Mouse (Mus musculus) hindbrain, embryonic 15.5 days (tissue): Measurements from ENCODE around the gene Scamp5. TPM values are rescaled to one million over a fixed set of nuclear protein-coding genes. Genes with fewer than 3 reads are reported as not detected.
"Not testable (repeated sequence)": the region's sequence is repeated elsewhere in the genome, so short reads cannot be mapped to it uniquely, and the experiment has no call there.

Experiments used
- ATAC-seq: fragments of 200-750 bp; cut with Nextera tagmentation; 2 replicates; pipeline ENCODE4 v1.8.0; 2017; ENCODE audit warnings: low read depth, moderate number of reproducible peaks, moderate TSS enrichment; ENCODE audit not compliant: low FRiP score
- H3K27ac ChIP-seq: fragments of 300-500 bp; sonication (generic); replicated peaks from 2 replicates; pipeline ENCODE4 v1.5.1; 2015; ENCODE audit warnings: mild to moderate bottlenecking, inconsistent platforms
- H3K27me3 ChIP-seq: fragments of 300-500 bp; sonication (generic); 2 replicates; pipeline ENCODE4 v1.6.1; 2015; ENCODE audit warnings: control low read depth, inconsistent platforms
- H3K36me3 ChIP-seq: fragments of 300-500 bp; sonication (generic); 2 replicates; pipeline ENCODE4 v1.6.1; 2015; ENCODE audit warnings: control low read depth, inconsistent platforms
- H3K4me1 ChIP-seq: fragments of 300-500 bp; sonication (generic); replicated peaks from 2 replicates; pipeline ENCODE4 v1.6.1; 2015; ENCODE audit warnings: control low read depth, inconsistent platforms
- H3K4me2 ChIP-seq: fragments of 300-500 bp; sonication (generic); 2 replicates; pipeline ENCODE4 v1.6.1; 2015; ENCODE audit warnings: moderate library complexity, mild to moderate bottlenecking, inconsistent platforms
- H3K4me3 ChIP-seq: fragments of 300-500 bp; sonication (generic); 2 replicates; pipeline ENCODE4 v1.5.1; 2015; ENCODE audit warnings: mild to moderate bottlenecking, inconsistent platforms
- H3K9ac ChIP-seq: fragments of 300-500 bp; sonication (generic); 2 replicates; pipeline ENCODE4 v1.6.1; 2015; ENCODE audit warnings: inconsistent platforms
- H3K9me3 ChIP-seq: fragments of 300-500 bp; sonication (generic); 2 replicates; pipeline ENCODE4 v1.6.1; 2016; ENCODE audit warnings: control low read depth, inconsistent platforms
- WGBS: fragments of 180-500 bp; shearing (Covaris S2); methylation state at CpG from one replicate; pipeline ENCODE4 v1.1.7; 2015; 5-methylcytosine and 5-hydroxymethylcytosine counted together
- polyA plus RNA-seq: library from polyadenylated mRNA; unstranded; fragments of >200 nt; fragmentation: Nextera tagmentation; extraction: Ambion mirVana; gene quantifications from 2 replicates; pipeline ENCODE4 v1.2.1, GENCODE M21; 2015

Gene Scamp5
- polyA plus RNA-seq, 1 experiment from 2014 or later = 139 TPM

- Histone ChIP-seq H3K27me3 (no peaks in the 10 kb centered on the region), H3K9ac (no peak overlapping the region), H3K9me3 (no peaks in the 10 kb centered on the region), H3K36me3 (no peaks in the 10 kb centered on the region), H3K4me2 (no peak overlapping the region), H3K4me1 (peaks cover 4% of the 10 kb centered on the region), H3K4me3 (no peak overlapping the region), H3K27ac (no peak overlapping the region)
- ATAC-seq = no peak
- WGBS = 81% methylated on average over 4 of the region's 4 CpGs
Observed at GRCm38 (mm10) chr9:57427937-57428336, 39.9 kb downstream of the Scamp5 start.

- not testable (repeated sequence) for H3K9ac ChIP-seq
- 94% methylated on average over 4 of the region's 4 CpGs for WGBS
Observed at GRCm38 (mm10) chr9:57427123-57427522, 40.7 kb downstream of the Scamp5 start.

GRCm38 (mm10) chr9:57425116-57425515 lies 42.7 kb downstream of the Scamp5 start:
- Histone ChIP-seq H3K27me3 (no peaks in the 10 kb centered on the region), H3K4me1 (peaks cover 19% of the 10 kb centered on the region), H3K36me3 (no peaks in the 10 kb centered on the region), H3K9ac (no peak overlapping the region), H3K4me3 (no peak overlapping the region), H3K27ac (no peak overlapping the region), H3K9me3 (no peaks in the 10 kb centered on the region), H3K4me2 (no peak overlapping the region)
- ATAC-seq = no peak
- WGBS = 81% methylated on average over 3 of the region's 3 CpGs

More at GRCm38 (mm10) chr9:57427123-57427522, 40.7 kb downstream of the Scamp5 start:
- not testable (repeated sequence) for H3K4me1 ChIP-seq, ATAC-seq, H3K9me3 ChIP-seq, H3K36me3 ChIP-seq, H3K4me3 ChIP-seq, H3K4me2 ChIP-seq, H3K27ac ChIP-seq, H3K27me3 ChIP-seq

- no peak overlapping the region for H3K4me3 ChIP-seq
- no peak for ATAC-seq
Observed at GRCm38 (mm10) chr9:57424066-57424465, 43.8 kb downstream of the Scamp5 start.

GRCm38 (mm10) chr9:57421688-57422111 lies 46.2 kb downstream of the Scamp5 start:
- ATAC-seq = no peak
- Histone ChIP-seq H3K27me3 (no peaks in the 10 kb centered on the region), H3K36me3 (no peaks in the 10 kb centered on the region), H3K27ac (no peak overlapping the region), H3K4me1 (peaks cover 26% of the 10 kb centered on the region), H3K9ac (no peak overlapping the region), H3K4me3 (no peak overlapping the region), H3K4me2 (no peak overlapping the region), H3K9me3 (no peaks in the 10 kb centered on the region)
- WGBS = 64% methylated on average over 5 of the region's 5 CpGs

More at GRCm38 (mm10) chr9:57424066-57424465, 43.8 kb downstream of the Scamp5 start:
- WGBS = 77% methylated on average over 6 of the region's 6 CpGs
- H3K4me1 ChIP-seq = peaks cover 26% of the 10 kb centered on the region
- H3K27me3 ChIP-seq = no peaks in the 10 kb centered on the region
- no peak overlapping the region for H3K27ac ChIP-seq
- no peaks in the 10 kb centered on the region for H3K9me3 ChIP-seq
- H3K4me2 ChIP-seq = no peak overlapping the region
- no peak overlapping the region for H3K9ac ChIP-seq
- no peaks in the 10 kb centered on the region for H3K36me3 ChIP-seq

- no peak overlapping the region for H3K4me3 ChIP-seq
- H3K36me3 ChIP-seq = no peaks in the 10 kb centered on the region
- no peaks in the 10 kb centered on the region for H3K27me3 ChIP-seq
- no peak for ATAC-seq
- H3K9ac ChIP-seq = no peak overlapping the region
- 81% methylated on average over 9 of the region's 9 CpGs for WGBS
- peaks cover 26% of the 10 kb centered on the region for H3K4me1 ChIP-seq
- peak overlapping the region; percentile 71 for H3K27ac ChIP-seq
- H3K4me2 ChIP-seq = 0 out of 2 replicates have a peak overlapping the region, but pooled peaks have one; percentile 17
- H3K9me3 ChIP-seq = no peaks in the 10 kb centered on the region
Observed at GRCm38 (mm10) chr9:57421121-57421571, 46.7 kb downstream of the Scamp5 start.

GRCm38 (mm10) chr9:57420321-57421120 lies 47.3 kb downstream of the Scamp5 start:
- Histone ChIP-seq H3K4me1 (peaks cover 26% of the 10 kb centered on the region), H3K36me3 (no peaks in the 10 kb centered on the region), H3K9ac (no peak overlapping the region), H3K4me2 (peak overlapping the region; percentile 17; the same call in 1 of the 2 replicates), H3K4me3 (no peak overlapping the region), H3K9me3 (no peaks in the 10 kb centered on the region), H3K27ac (peak overlapping the region; percentile 71), H3K27me3 (no peaks in the 10 kb centered on the region)
- peak; percentile 91 for ATAC-seq
- WGBS = 52% methylated on average over 20 of the region's 20 CpGs

GRCm38 (mm10) chr9:57419521-57420267 lies 48.2 kb downstream of the Scamp5 start:
- 87% methylated on average over 16 of the region's 16 CpGs for WGBS
- no peak for ATAC-seq
- H3K9ac ChIP-seq = no peak overlapping the region

GRCm38 (mm10) chr9:57417341-57417740 lies 50.5 kb downstream of the Scamp5 start:
- no peaks in the 10 kb centered on the region for H3K27me3 ChIP-seq
- no peak overlapping the region for H3K4me2 ChIP-seq
- H3K4me1 ChIP-seq = peaks cover 26% of the 10 kb centered on the region
- no peak for ATAC-seq
- no peak overlapping the region for H3K27ac ChIP-seq
- no peaks in the 10 kb centered on the region for H3K36me3 ChIP-seq
- no peak overlapping the region for H3K4me3 ChIP-seq
- H3K9ac ChIP-seq = no peak overlapping the region
- no peaks in the 10 kb centered on the region for H3K9me3 ChIP-seq
- 87% methylated on average over 8 of the region's 8 CpGs for WGBS

More at GRCm38 (mm10) chr9:57419521-57420267, 48.2 kb downstream of the Scamp5 start:
- H3K4me3 ChIP-seq = no peak overlapping the region
- peak overlapping the region; percentile 71 for H3K27ac ChIP-seq
- H3K9me3 ChIP-seq = no peaks in the 10 kb centered on the region
- no peaks in the 10 kb centered on the region for H3K27me3 ChIP-seq
- no peaks in the 10 kb centered on the region for H3K36me3 ChIP-seq
- H3K4me1 ChIP-seq = peaks cover 26% of the 10 kb centered on the region
- H3K4me2 ChIP-seq = no peak overlapping the region

GRCm38 (mm10) chr9:57407120-57407905 lies 60.5 kb downstream of the Scamp5 start:
- no peaks in the 10 kb centered on the region for H3K36me3 ChIP-seq
- H3K4me3 ChIP-seq = no peak overlapping the region
- H3K9ac ChIP-seq = no peak overlapping the region
- 92% methylated on average over 9 of the region's 9 CpGs for WGBS
- no peak overlapping the region for H3K4me2 ChIP-seq
- no peaks in the 10 kb centered on the region for H3K27me3 ChIP-seq
- H3K4me1 ChIP-seq = no peaks in the 10 kb centered on the region
- no peaks in the 10 kb centered on the region for H3K9me3 ChIP-seq
- no peak for ATAC-seq
- no peak overlapping the region for H3K27ac ChIP-seq

GRCm38 (mm10) chr9:57406395-57406794 lies 61.5 kb downstream of the Scamp5 start:
- Histone ChIP-seq H3K4me2 (no peak overlapping the region), H3K9me3 (no peaks in the 10 kb centered on the region), H3K36me3 (no peaks in the 10 kb centered on the region), H3K27me3 (no peaks in the 10 kb centered on the region), H3K9ac (no peak overlapping the region), H3K27ac (no peak overlapping the region), H3K4me3 (no peak overlapping the region), H3K4me1 (no peaks in the 10 kb centered on the region)
- ATAC-seq = no peak
- 92% methylated on average over 5 of the region's 5 CpGs for WGBS
